Mouse (Mus musculus): ENCODE measurements around the gene 4930535I16Rik.

- no peak for TF ChIP-seq TCF3 (IDR thresholded peaks at IDR 0.05; ENCODE audit: insufficient read length, low read depth)
- no peak for TF ChIP-seq MAX (IDR thresholded peaks at IDR 0.05; ENCODE audit: low read depth)
These were observed 34.2 kb upstream of the 4930535I16Rik start for GRCm38 (mm10) chr4:123952059-123952458.

Measured in myocyte (in vitro differentiated cells).